Mouse (Mus musculus) liver, postnatal 0 days (tissue): ENCODE results near the gene Ntm.

Source experiments
- CTCF ChIP-seq: sonication (generic); IDR thresholded peaks from 2 replicates; pipeline ENCODE4 v1.5.1; 2016; ENCODE audit warnings: antibody characterized with exemption, low read depth
- EP300 ChIP-seq: IDR thresholded peaks from 2 replicates; pipeline ENCODE4 v1.6.1; 2016; ENCODE audit warnings: antibody characterized with exemption, low read depth, mild to moderate bottlenecking

- TF ChIP-seq EP300: no peak
- no peak for TF ChIP-seq CTCF
These were observed 171.6 kb downstream of the Ntm start for GRCm38 (mm10) chr9:29791199-29791915.
